Mouse (Mus musculus): ENCODE measurements at regions not wholly inside any gene's neighbourhood (a gene's known extent, or its start where the extent isn't known, plus 50 kb on each side); places are given as distances from the start of the nearest gene placed in this dataset.

- TF ChIP-seq ZNF384 (IDR thresholded peaks at IDR 0.05; ENCODE audit: low read depth, low read length) (no peak), MAFK (IDR thresholded peaks at IDR 0.05; ENCODE audit: insufficient read depth, low read depth, low read length) (no peak), CHD2 (IDR thresholded peaks at IDR 0.05; ENCODE audit: low read depth, low read length) (no peak)
Observed at GRCm38 (mm10) chr2:72800696-72801095, 179.6 kb downstream of the Sp3 start.
